Mouse (Mus musculus): ENCODE measurements around the gene Lss.

DNA sequence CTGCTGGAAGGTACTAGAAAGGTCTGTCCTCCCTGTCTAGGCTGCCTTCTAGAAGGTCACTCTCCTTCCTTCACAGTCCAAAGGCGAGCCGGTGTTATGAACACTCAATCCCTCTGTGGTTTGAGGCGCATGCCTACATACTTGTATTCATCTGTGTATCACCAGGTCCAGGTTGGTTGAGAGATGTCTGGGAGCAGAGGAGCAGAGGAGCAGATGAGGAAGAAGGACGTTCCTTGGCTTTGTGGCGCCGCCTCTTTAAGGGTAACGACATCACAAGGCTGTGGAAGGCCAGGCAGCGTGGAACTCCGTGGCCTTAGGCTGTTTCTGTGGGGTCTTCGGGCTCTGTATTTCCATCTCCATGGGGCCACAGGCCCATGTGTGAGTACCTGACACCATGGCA lies 30.6 kb downstream of the Lss start, which contains the start of gene Spatc1l:
- TF ChIP-seq POLR2A (IDR thresholded peaks at IDR 0.05; ENCODE audit: extremely low read depth, insufficient read depth, low read length) = no peak
- no peak for TF ChIP-seq CTCF (IDR thresholded peaks at IDR 0.05; ENCODE audit: extremely low read depth, insufficient read depth, low read length)

Measured in cortical plate, adult 2 months (tissue).